Comparison of ENCODE assay signal across 9 mouse cellular contexts in the genomic region with DNA sequence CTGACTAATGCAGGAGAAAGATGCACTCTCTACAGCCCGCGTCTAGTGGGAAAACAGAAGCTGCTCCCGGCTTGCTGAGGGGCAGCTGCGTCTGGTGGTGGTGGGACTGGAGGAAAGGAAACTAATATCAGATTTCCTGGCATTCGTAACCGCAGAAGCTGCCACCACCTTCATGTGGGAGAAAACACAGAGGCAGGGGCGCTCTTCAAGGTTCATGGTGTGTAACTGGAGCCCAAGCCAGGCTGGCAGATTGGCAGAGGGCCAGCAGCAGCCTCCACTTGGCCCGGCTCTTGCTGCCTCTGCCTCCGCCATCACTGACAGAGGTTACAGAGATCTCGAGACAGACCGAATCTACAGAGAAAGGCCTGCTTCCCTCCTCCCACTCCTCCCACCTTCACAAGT.
DNase-seq lines count a peak whose midpoint lies in the region; ATAC-seq and TF ChIP-seq lines count a peak whose summit lies in the region.
"Had no signal": no experiment of that assay in that cellular context is flagged by ENCODE, and none has a peak within 500 bp of the region (broad histone marks: within the 10 kb centered on the region; RNA-seq: fewer than 3 reads in every experiment).

No protein-coding gene starts in this region.

- H3K27ac ChIP-seq in cerebellum, adult 2 months (ENCODE audit: insufficient read depth, low read length) = no peak overlapping the region
- H3K27ac ChIP-seq in forebrain, embryonic 14.5 days (ENCODE audit: low read depth, low read length) = no peak overlapping the region; the same call in 1 of the 2 replicates
- no peak overlapping the region for H3K27ac ChIP-seq in hindbrain, embryonic 11.5 days (ENCODE audit: low read depth, low read length)
- H3K27ac ChIP-seq in small intestine, adult 2 months (ENCODE audit: insufficient read depth, low read depth, low read length) = no peak overlapping the region

- 6% methylated on average over 11 of the region's 11 CpGs for WGBS in cerebellum, adult 2 months
- WGBS in forebrain, embryonic 14.5 days = 18% methylated on average over 11 of the region's 11 CpGs
- WGBS in hindbrain, embryonic 11.5 days = 31% methylated on average over 11 of the region's 11 CpGs
- whole genome bisulfite sequencing in small intestine, adult 2 months = 4% methylated on average over 11 of the region's 11 CpGs

- H3K4me2 ChIP-seq in forebrain, embryonic 14.5 days (ENCODE audit: low read length) = peak overlapping the region; percentile 25; the same call in 1 of the 2 replicates
- no peak overlapping the region for H3K4me2 ChIP-seq in hindbrain, embryonic 11.5 days (replicated peaks; ENCODE audit: low read depth, low read length)

- no peak for TF ChIP-seq CTCF in cerebellum, adult 2 months (IDR thresholded peaks at IDR 0.05; ENCODE audit: borderline replicate concordance, insufficient read depth, low read depth, low read length)
- TF ChIP-seq CTCF in small intestine, adult 2 months (IDR thresholded peaks at IDR 0.05; ENCODE audit: extremely low read depth, insufficient read length, insufficient replicate concordance, low read depth, low read length) = no peak

- no peaks in the 10 kb centered on the region for H3K4me1 ChIP-seq in cerebellum, adult 2 months (ENCODE audit: control insufficient read depth, insufficient read depth, low read length)
- H3K4me1 ChIP-seq in forebrain, embryonic 14.5 days (ENCODE audit: control insufficient read depth, insufficient read depth, low read length) = peaks cover 14% of the 10 kb centered on the region
- H3K4me1 ChIP-seq in hindbrain, embryonic 11.5 days (replicated peaks; ENCODE audit: control insufficient read depth, insufficient read depth, low read length) = no peaks in the 10 kb centered on the region
- H3K4me1 ChIP-seq in small intestine, adult 2 months (ENCODE audit: control insufficient read depth, insufficient read depth, insufficient read length, low read length) = peaks cover 24% of the 10 kb centered on the region

- TF ChIP-seq POLR2A in cerebellum, adult 2 months (IDR thresholded peaks at IDR 0.05; ENCODE audit: borderline replicate concordance, insufficient read depth, low read length) = no peak
- TF ChIP-seq POLR2A in small intestine, adult 2 months (IDR thresholded peaks at IDR 0.05; ENCODE audit: low read depth, low read length) = no peak

- H3K27me3 ChIP-seq in cerebellum, adult 2 months (ENCODE audit: control insufficient read depth, insufficient read depth, low read length) = no peaks in the 10 kb centered on the region
- H3K27me3 ChIP-seq in forebrain, embryonic 14.5 days (replicated peaks; ENCODE audit: control insufficient read depth, insufficient read depth, low read length) = no peaks in the 10 kb centered on the region
- H3K27me3 ChIP-seq in hindbrain, embryonic 11.5 days (ENCODE audit: control insufficient read depth, insufficient read depth, low read length) = no peaks in the 10 kb centered on the region
- H3K27me3 ChIP-seq in small intestine, adult 2 months (ENCODE audit: control insufficient read depth, insufficient read depth, low read length) = no peaks in the 10 kb centered on the region

- H3K36me3 ChIP-seq in forebrain, embryonic 14.5 days (ENCODE audit: control insufficient read depth, insufficient read depth, low read length) = no peaks in the 10 kb centered on the region
- no peaks in the 10 kb centered on the region for H3K36me3 ChIP-seq in hindbrain, embryonic 11.5 days (ENCODE audit: control insufficient read depth, insufficient read depth, low read length)
- H3K36me3 ChIP-seq in small intestine, adult 2 months (ENCODE audit: control insufficient read depth, insufficient read depth, low read length) = no peaks in the 10 kb centered on the region

- no peaks in the 10 kb centered on the region for H3K9me3 ChIP-seq in forebrain, embryonic 14.5 days (replicated peaks; ENCODE audit: control insufficient read depth, low read length)
- no peaks in the 10 kb centered on the region for H3K9me3 ChIP-seq in hindbrain, embryonic 11.5 days (ENCODE audit: control insufficient read depth, low read length)

- H3K4me3 ChIP-seq in cerebellum, adult 2 months (replicated peaks; ENCODE audit: insufficient read depth, low read depth, low read length) = no peak overlapping the region
- no peak overlapping the region for H3K4me3 ChIP-seq in forebrain, embryonic 14.5 days (ENCODE audit: low read depth, low read length)
- no peak overlapping the region for H3K4me3 ChIP-seq in hindbrain, embryonic 11.5 days (ENCODE audit: low read depth, low read length)
- H3K4me3 ChIP-seq in small intestine, adult 2 months (ENCODE audit: low read depth, low read length) = peak overlapping the region; percentile 2; the same call in 1 of the 2 replicates
- H3K4me3 ChIP-seq: erythroblast, embryonic 14.5 days had no signal

- DNase-seq in cerebellum, adult 2 months = peak; percentile 16 to 19
- no peak for DNase-seq in cerebellum, adult 8-10 months
- peak; percentile 81 for DNase-seq in forebrain, embryonic 14.5 days (ENCODE audit: low spot score)
- peak; percentile 58 for DNase-seq in hindbrain, embryonic 11.5 days (ENCODE audit: low spot score)
- DNase-seq in layer of hippocampus, adult 9-11 months = peak; percentile 22
- DNase-seq in lung, postnatal 4 days = peak; percentile 60 to 72

- peak overlapping the region; percentile 35; the same call in 1 of the 2 replicates for H3K9ac ChIP-seq in forebrain, embryonic 14.5 days (ENCODE audit: low read length)
- H3K9ac ChIP-seq in hindbrain, embryonic 11.5 days (ENCODE audit: low read depth, low read length) = no peak overlapping the region

- ATAC-seq in activated CD4-positive, CD25-positive, alpha-beta regulatory T cell, adult 4 months = peak; percentile 38
- peak; percentile 87 for ATAC-seq in forebrain, embryonic 14.5 days
- ATAC-seq in hindbrain, embryonic 11.5 days (ENCODE audit: low FRiP score) = no peak
